Mouse (Mus musculus): ENCODE data around the gene Cd86.

The Cd86 gene

DNA sequence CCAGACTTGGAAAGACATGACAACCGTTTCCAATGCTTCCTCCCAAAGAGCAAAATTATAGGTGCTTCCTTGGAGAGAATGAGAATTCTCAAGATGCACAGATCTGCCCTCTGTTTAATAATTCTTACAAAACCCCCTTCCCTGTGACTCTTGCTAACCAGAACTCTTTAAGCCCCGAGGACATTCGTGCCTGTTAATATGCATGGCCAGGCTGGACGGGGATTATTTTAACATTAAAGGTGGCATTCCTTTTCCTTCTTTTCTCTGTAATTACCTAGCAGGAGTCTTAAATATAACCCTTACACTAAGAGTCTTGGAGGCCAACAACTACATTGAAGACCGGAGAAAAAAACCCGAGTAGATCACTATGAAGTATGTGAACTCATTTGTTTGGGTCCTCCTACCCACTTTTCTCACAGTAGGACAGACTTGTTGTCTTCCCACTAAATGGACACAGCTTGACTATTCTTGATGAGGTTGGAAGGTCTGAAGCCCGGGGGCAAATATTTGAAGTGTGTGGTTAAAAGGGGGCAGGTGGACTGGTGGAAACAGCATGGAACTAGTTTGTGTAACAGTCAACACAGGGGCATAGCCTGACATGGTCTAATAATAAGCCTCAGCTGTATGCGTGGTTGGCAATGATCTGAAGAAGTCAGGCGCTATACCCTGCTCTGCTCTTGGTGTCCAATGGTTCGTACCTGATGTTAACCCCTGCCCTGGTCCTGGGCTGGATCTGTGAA, 69.0 kb downstream of the Cd86 start:
- no peak for DNase-seq

DNA sequence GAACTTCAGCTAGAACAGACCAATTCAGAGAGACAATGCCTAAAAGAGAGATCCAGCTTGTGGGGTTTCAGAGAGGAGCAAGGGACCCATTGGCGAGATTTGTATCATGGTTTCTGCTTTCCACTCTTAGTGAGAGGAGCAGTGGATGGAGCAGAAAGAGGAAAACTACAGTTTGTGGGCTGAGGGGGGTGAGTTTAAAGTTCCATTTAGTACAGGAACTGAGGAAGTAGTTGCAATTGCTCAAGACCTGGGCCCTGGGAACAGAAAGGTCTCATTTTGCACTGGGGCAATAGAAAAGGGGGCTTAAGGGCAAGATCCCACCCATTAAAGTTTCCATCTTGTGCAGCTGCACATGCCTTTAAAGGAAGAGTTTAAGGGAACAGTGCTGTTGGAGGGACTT, 76.0 kb downstream of the Cd86 start:
- no peak for DNase-seq

DNA sequence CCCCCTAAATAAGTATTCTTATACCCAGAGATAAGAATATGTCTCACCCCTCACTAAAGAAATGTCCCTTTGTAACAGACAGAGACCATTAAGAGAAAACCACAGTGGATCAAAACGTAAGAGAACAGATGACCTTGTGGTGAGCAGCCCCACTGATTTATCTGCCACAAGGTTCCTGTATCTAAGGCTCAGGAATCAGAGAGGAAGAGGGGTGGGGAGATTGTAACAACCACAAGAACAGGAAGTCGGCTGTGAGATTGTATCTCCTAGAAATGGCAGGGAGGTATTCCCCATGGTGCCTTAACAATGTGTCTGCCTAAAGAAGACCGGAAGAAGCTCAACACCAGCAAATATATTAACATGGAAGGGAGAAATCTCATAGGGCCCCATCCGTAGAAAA, 77.9 kb downstream of the Cd86 start:
- no peak for DNase-seq

DNA sequence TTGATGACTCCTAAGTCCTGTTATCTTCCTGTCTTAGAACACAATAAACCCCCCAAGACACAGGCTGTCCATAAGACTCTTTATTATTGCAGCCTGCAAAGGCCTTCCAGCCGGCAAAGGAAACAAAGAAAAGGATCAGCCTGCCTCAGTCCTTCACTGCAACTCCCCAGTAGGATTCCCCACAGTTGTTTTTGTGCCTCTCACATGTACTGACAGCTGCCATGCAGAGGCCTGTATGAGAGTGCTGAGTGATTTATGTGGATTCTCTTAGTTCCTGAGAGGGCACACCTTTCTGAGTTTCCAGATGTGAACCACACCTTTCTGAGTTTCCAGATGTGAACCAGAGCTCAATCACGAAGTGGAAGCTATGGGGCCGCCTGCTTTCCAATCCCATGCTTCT, 83.8 kb downstream of the Cd86 start:
- DNase-seq: no peak

DNA sequence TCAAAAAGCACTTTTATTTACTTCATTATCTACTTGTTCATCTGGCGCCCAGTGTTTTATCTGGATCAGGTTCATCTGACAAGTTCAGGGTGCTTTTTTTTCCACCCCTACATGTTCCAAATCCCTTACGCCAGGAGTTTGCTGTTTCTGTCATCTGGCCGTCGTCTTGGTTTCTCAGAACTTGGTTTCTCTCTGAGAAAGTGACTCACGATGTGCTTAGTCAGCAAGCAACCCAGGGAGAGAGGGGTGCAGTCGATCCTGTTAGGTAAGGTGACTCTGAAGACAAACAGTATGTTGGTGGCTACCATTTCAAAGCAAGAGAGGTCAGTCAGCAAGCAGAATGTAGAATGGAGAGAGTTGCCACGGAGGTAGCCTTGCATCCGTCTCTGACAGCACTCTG, 93.9 kb downstream of the Cd86 start:
- no peak for DNase-seq

DNA sequence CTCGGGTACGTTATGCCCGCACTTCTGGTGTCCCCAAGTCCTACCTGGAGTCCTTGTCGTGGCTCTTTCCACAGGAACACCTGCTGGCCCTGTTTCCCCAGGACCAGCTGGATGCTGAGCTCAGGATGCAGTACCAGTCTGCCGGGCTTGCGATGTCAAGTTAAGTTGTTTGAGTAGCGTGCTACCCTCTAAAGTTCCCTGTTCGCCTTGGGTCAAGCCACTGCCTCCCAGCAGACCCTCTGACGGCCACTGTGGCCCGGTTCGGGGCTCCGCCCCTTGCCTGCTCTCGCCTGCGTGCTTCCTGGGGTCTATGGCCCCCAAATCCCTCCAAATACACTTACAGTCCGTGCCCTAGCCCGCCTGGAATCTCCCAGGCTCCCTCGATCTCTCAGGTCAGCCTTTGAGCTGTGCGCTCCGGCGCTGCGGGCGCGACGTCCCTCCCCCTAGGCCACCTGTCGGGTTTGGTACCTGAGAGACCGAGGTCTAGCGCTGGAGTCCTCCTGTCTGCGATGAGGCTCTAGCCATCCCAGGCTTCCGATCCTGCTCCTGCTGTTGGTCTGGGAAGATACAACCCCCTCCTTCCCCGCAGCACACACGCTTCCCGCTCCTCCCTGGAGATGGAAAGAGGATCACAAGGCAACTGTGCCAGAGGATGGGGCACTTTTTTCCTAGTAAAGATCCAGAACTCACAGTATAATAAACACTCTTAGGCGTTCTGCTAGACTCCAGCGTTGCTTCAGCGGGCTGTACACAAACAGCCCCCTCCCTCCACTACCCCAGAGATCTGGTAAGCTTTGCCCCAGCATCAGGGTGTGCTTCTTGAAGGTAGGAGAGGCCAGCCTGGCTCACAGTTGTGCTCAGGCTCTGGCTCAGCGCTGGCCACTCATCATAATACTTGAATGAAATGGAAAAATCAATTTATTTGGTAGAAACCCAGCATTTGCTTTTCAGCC, 104.2 kb downstream of the Cd86 start, which contains the start of gene Casr:
Gene Casr, minus strand, starts transcription at position 756 of the 953 bp plus-strand sequence.
- peak; percentile 6 to 17 for DNase-seq

DNA sequence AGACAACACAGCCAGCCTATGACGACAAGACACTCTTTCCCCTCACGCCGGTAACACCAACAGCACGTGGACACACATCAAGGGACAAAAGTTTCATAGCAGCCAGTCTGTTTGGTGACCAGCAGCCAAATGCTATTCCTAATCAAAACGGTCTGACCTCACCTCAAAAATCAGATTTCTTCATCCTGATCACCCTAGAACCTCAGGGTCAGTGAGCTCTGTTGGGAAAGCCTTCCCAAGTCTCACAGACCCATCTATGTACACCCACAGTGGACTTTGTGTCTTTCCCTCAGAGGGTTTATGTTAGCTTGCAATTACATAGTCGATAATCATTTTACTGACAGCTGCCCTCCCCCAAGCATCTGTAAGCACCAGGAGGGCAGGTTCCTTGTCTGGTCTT, 106.3 kb downstream of the Cd86 start:
- no peak for DNase-seq

DNA sequence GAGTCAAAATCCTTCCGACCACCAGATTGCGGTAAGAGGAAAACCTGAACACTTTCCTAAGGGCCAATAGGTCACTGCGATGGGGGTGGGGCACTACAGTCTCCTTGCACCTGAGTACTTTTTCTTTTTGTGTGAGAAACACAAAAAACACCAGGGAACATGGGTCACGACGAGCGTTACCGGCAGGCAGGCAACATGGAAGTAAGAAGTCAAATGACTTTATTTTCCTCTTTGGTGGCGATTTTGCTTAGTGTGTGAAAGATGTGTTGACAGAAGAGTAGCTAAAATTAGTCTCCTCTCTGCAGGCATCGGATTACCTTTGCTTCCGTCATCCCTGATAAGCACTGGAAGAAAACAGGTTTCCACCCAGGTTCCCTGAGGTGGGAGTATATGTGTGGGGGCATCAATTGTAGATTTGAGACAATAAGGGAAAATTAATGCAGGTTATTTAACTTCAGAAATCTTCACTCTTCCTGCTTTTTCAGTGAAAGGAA, 110.2 kb downstream of the Cd86 start:
- no peak for DNase-seq
